Mouse (Mus musculus) bone marrow macrophage, adult 2 months (primary cell): ENCODE data around the gene Prrx1.

Source experiments
- CTCF ChIP-seq: IDR thresholded peaks from 2 replicates; pipeline ENCODE4 v1.5.1; 2012; ENCODE audit warnings: low read depth, mild to moderate bottlenecking, low read length, moderate library complexity
- POLR2A ChIP-seq: IDR thresholded peaks from 2 replicates; pipeline ENCODE4 v1.6.1; 2012; ENCODE audit warnings: mild to moderate bottlenecking, low read depth, low read length, borderline replicate concordance

DNA sequence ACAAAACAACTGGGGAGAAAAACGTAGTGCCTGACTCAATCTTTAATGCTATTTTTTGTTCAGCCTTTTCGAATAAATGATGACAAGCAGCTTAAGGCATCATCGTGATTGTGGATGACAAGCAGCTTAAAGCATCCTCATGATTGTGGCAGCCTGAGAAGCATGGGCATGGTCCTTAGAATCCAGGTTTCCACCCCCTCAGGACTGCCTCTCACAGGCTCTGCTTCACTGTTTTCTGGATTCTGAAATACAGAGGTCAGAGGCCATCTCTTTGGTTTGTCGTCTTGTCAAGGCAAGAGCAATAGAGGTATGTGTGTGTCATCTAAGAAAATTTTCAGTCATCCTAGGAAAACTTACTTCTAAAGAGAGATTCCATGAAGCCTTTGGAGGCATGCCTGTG, 60.7 kb downstream of the Prrx1 start:
- no peak for TF ChIP-seq CTCF
- no peak for TF ChIP-seq POLR2A
